Mouse (Mus musculus): ENCODE data around the gene Mon2. TPM values are rescaled to one million over a fixed set of nuclear protein-coding genes. Genes with fewer than 3 reads are reported as not detected.
"Not testable (repeated sequence)": the region's sequence is repeated elsewhere in the genome, so short reads cannot be mapped to it uniquely, and the experiment has no call there.

Mon2 gene
- polyA plus RNA-seq, 1 experiment from 2014 or later: 32.3 TPM

- H3K9me3 ChIP-seq (ENCODE audit: control insufficient read depth, low read length): no peaks in the 10 kb centered on the region
- no peak for ATAC-seq (ENCODE audit: insufficient number of reproducible peaks, insufficient read depth, low FRiP score, low read depth)
- no peak overlapping the region for H3K27ac ChIP-seq (replicated peaks in 1 of 2; ENCODE audit: control insufficient read depth in 1 of 2, insufficient read depth in 1 of 2, low read depth in 2 of 2, low read length in 2 of 2)
- 69% methylated on average over 9 of the region's 9 CpGs for WGBS
- H3K4me2 ChIP-seq (ENCODE audit: low read length): no peak overlapping the region
- H3K36me3 ChIP-seq (ENCODE audit: control insufficient read depth, insufficient read depth, low read length): peaks cover 21% of the 10 kb centered on the region
- H3K9ac ChIP-seq (ENCODE audit: low read length): no peak overlapping the region
- H3K4me1 ChIP-seq (ENCODE audit: control insufficient read depth in 2 of 2, insufficient read depth in 2 of 2, low read length in 2 of 2): no peaks in the 10 kb centered on the region
- H3K4me3 ChIP-seq (ENCODE audit: control insufficient read depth in 1 of 2, insufficient read depth in 1 of 2, low read depth in 1 of 2, low read length in 2 of 2): no peak overlapping the region
- no peaks in the 10 kb centered on the region for H3K27me3 ChIP-seq (ENCODE audit: control insufficient read depth, insufficient read depth, low read length)
Observed at GRCm38 (mm10) chr10:122976038-122976437, 100.3 kb downstream of the Mon2 start.

DNA sequence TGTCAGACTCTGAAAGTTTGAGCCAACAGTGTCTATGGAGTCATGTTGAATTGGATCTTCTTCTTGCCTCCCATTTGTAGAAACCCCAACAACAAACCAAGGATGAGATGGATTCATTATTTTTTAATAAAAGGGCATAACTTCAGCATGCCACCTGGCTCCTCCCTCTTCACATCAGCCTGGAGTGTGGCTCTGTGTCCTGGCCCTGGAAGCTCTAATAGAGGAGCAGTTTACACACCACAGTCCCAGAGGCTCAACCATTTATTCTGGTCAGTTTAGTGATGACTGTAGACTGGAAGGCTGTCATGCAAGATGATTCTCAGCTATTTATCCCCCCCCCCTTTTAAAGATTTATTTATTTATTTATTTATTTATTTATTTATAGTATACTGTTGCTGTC, 103.1 kb downstream of the Mon2 start:
- H3K27ac ChIP-seq (replicated peaks in 1 of 2; ENCODE audit: control insufficient read depth in 1 of 2, insufficient read depth in 1 of 2, low read depth in 2 of 2, low read length in 2 of 2): no peak overlapping the region
- ATAC-seq (ENCODE audit: insufficient number of reproducible peaks, insufficient read depth, low FRiP score, low read depth): no peak
- H3K27me3 ChIP-seq (ENCODE audit: control insufficient read depth, insufficient read depth, low read length): no peaks in the 10 kb centered on the region
- H3K36me3 ChIP-seq (ENCODE audit: control insufficient read depth, insufficient read depth, low read length): 0 out of 2 replicates have a peak, but pooled peaks cover 4% of the 10 kb centered on the region
- H3K4me1 ChIP-seq (ENCODE audit: control insufficient read depth in 2 of 2, insufficient read depth in 2 of 2, low read length in 2 of 2): no peaks in the 10 kb centered on the region
- H3K9ac ChIP-seq (ENCODE audit: low read length): no peak overlapping the region
- no peak overlapping the region for H3K4me3 ChIP-seq (ENCODE audit: control insufficient read depth in 1 of 2, insufficient read depth in 1 of 2, low read depth in 1 of 2, low read length in 2 of 2)
- no peaks in the 10 kb centered on the region for H3K9me3 ChIP-seq (ENCODE audit: control insufficient read depth, low read length)
- no peak overlapping the region for H3K4me2 ChIP-seq (ENCODE audit: low read length)

- no peak overlapping the region for H3K4me2 ChIP-seq (ENCODE audit: low read length)
- no peak overlapping the region for H3K9ac ChIP-seq (ENCODE audit: low read length)
- 77% methylated on average over 7 of the region's 7 CpGs for WGBS
- no peaks in the 10 kb centered on the region for H3K4me1 ChIP-seq (ENCODE audit: control insufficient read depth in 2 of 2, insufficient read depth in 2 of 2, low read length in 2 of 2)
- no peaks in the 10 kb centered on the region for H3K36me3 ChIP-seq (ENCODE audit: control insufficient read depth, insufficient read depth, low read length)
- ATAC-seq (ENCODE audit: insufficient number of reproducible peaks, insufficient read depth, low FRiP score, low read depth): no peak
- H3K9me3 ChIP-seq (ENCODE audit: control insufficient read depth, low read length): 0 out of 2 replicates have a peak, but pooled peaks cover 3% of the 10 kb centered on the region
- H3K4me3 ChIP-seq (ENCODE audit: control insufficient read depth in 1 of 2, insufficient read depth in 1 of 2, low read depth in 1 of 2, low read length in 2 of 2): no peak overlapping the region
- H3K27me3 ChIP-seq (ENCODE audit: control insufficient read depth, insufficient read depth, low read length): no peaks in the 10 kb centered on the region
- H3K27ac ChIP-seq (replicated peaks in 1 of 2; ENCODE audit: control insufficient read depth in 1 of 2, insufficient read depth in 1 of 2, low read depth in 2 of 2, low read length in 2 of 2): no peak overlapping the region
Observed at GRCm38 (mm10) chr10:122970188-122970587, 106.1 kb downstream of the Mon2 start.

- no peaks in the 10 kb centered on the region for H3K27me3 ChIP-seq (ENCODE audit: control insufficient read depth, insufficient read depth, low read length)
- H3K4me1 ChIP-seq (ENCODE audit: control insufficient read depth in 2 of 2, insufficient read depth in 2 of 2, low read length in 2 of 2): peaks cover under 1 to 12% of the 10 kb centered on the region in 2 experiments; a peak in 2 of 4 replicates
- no peaks in the 10 kb centered on the region for H3K36me3 ChIP-seq (ENCODE audit: control insufficient read depth, insufficient read depth, low read length)
- no peak overlapping the region for H3K9ac ChIP-seq (ENCODE audit: low read length)
- no peak for ATAC-seq (ENCODE audit: insufficient number of reproducible peaks, insufficient read depth, low FRiP score, low read depth)
- H3K4me2 ChIP-seq (ENCODE audit: low read length): no peak overlapping the region
- H3K9me3 ChIP-seq (ENCODE audit: control insufficient read depth, low read length): 0 out of 2 replicates have a peak, but pooled peaks cover 3% of the 10 kb centered on the region
- 58% methylated on average over 7 of the region's 7 CpGs for WGBS
- H3K27ac ChIP-seq (replicated peaks in 1 of 2; ENCODE audit: control insufficient read depth in 1 of 2, insufficient read depth in 1 of 2, low read depth in 2 of 2, low read length in 2 of 2): no peak overlapping the region
- H3K4me3 ChIP-seq (ENCODE audit: control insufficient read depth in 1 of 2, insufficient read depth in 1 of 2, low read depth in 1 of 2, low read length in 2 of 2): no peak overlapping the region
Observed at GRCm38 (mm10) chr10:122966421-122966820, 109.9 kb downstream of the Mon2 start.

DNA sequence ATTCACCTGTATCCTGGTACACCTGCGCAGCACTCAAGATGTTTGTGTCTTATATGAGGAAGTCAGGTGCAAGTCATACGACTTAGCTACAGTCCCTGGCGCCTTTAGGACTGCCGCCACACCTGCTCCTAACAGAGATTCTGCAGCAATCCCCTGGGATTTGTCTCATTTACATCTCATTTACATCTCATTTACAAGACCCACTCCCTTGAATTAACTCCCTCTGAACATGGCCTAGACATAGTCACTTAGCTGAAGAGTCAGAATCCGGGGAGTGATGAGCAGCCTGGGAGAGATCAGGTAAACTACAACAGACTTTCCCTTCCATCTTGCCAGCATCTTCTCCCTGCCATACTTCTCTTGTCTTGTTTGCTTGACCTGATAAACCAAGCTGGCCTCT, 110.7 kb downstream of the Mon2 start:
- not testable (repeated sequence) for H3K9me3 ChIP-seq (ENCODE audit: control insufficient read depth, low read length); H3K4me2 ChIP-seq (ENCODE audit: low read length); H3K27me3 ChIP-seq (ENCODE audit: control insufficient read depth, insufficient read depth, low read length); ATAC-seq (ENCODE audit: insufficient number of reproducible peaks, insufficient read depth, low FRiP score, low read depth); H3K9ac ChIP-seq (ENCODE audit: low read length); H3K27ac ChIP-seq (replicated peaks in 1 of 2; ENCODE audit: control insufficient read depth in 1 of 2, insufficient read depth in 1 of 2, low read depth in 2 of 2, low read length in 2 of 2); H3K36me3 ChIP-seq (ENCODE audit: control insufficient read depth, insufficient read depth, low read length); H3K4me3 ChIP-seq (ENCODE audit: control insufficient read depth in 1 of 2, insufficient read depth in 1 of 2, low read depth in 1 of 2, low read length in 2 of 2)
- WGBS: 87% methylated on average over 4 of the region's 5 CpGs
- H3K4me1 ChIP-seq (ENCODE audit: control insufficient read depth in 2 of 2, insufficient read depth in 2 of 2, low read length in 2 of 2): peaks cover 6 to 18% of the 10 kb centered on the region in 2 experiments; a peak in 3 of 4 replicates

DNA sequence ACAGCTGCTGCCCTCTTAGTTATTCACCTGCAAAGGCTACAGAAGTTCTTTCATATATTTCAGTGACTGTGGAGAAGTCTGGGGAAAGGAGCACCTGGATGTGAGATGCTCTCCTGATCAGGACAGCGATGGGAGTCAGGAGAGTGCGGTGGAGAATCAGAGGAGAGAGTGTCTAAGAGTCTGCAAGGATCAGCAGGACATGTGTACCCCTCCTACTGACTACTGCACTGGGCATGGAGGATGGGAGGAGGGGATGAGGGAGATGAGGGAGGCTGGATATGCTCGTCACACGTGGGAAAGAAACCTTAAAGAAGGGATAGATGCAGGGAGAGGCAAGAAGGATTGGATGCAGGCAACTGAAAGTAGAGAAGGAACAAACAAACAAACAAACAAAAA, 112.1 kb downstream of the Mon2 start:
- Histone ChIP-seq H3K36me3 (ENCODE audit: control insufficient read depth, insufficient read depth, low read length) (no peaks in the 10 kb centered on the region), H3K4me2 (ENCODE audit: low read length) (peak overlapping the region; percentile 73), H3K4me1 (ENCODE audit: control insufficient read depth in 2 of 2, insufficient read depth in 2 of 2, low read length in 2 of 2) (peaks cover 6 to 18% of the 10 kb centered on the region in 2 experiments; a peak in 3 of 4 replicates), H3K27ac (replicated peaks in 1 of 2; ENCODE audit: control insufficient read depth in 1 of 2, insufficient read depth in 1 of 2, low read depth in 2 of 2, low read length in 2 of 2) (no peak overlapping the region), H3K9ac (ENCODE audit: low read length) (no peak overlapping the region), H3K9me3 (ENCODE audit: control insufficient read depth, low read length) (peaks cover 5% of the 10 kb centered on the region; the same call in 1 of the 2 replicates), H3K27me3 (ENCODE audit: control insufficient read depth, insufficient read depth, low read length) (no peaks in the 10 kb centered on the region), H3K4me3 (ENCODE audit: control insufficient read depth in 1 of 2, insufficient read depth in 1 of 2, low read depth in 1 of 2, low read length in 2 of 2) (peak overlapping the region in 1 of 2 experiments; percentile 30; a peak in 1 of 4 replicates)
- ATAC-seq (ENCODE audit: insufficient number of reproducible peaks, insufficient read depth, low FRiP score, low read depth): no peak
- WGBS: 36% methylated on average over 4 of the region's 4 CpGs

GRCm38 (mm10) chr10:122963463-122964240, 112.7 kb downstream of the Mon2 start:
- no peaks in the 10 kb centered on the region for H3K27me3 ChIP-seq (ENCODE audit: control insufficient read depth, insufficient read depth, low read length)
- peak overlapping the region; percentile 27 to 30 for H3K4me3 ChIP-seq (ENCODE audit: control insufficient read depth in 1 of 2, insufficient read depth in 1 of 2, low read depth in 1 of 2, low read length in 2 of 2)
- ATAC-seq (ENCODE audit: insufficient number of reproducible peaks, insufficient read depth, low FRiP score, low read depth): no peak
- H3K36me3 ChIP-seq (ENCODE audit: control insufficient read depth, insufficient read depth, low read length): no peaks in the 10 kb centered on the region
- peak overlapping the region; percentile 73 for H3K4me2 ChIP-seq (ENCODE audit: low read length)
- peaks cover 5% of the 10 kb centered on the region; the same call in 1 of the 2 replicates for H3K9me3 ChIP-seq (ENCODE audit: control insufficient read depth, low read length)
- no peak overlapping the region for H3K27ac ChIP-seq (replicated peaks in 1 of 2; ENCODE audit: control insufficient read depth in 1 of 2, insufficient read depth in 1 of 2, low read depth in 2 of 2, low read length in 2 of 2)
- peak overlapping the region; percentile 64 for H3K9ac ChIP-seq (ENCODE audit: low read length)
- H3K4me1 ChIP-seq (ENCODE audit: control insufficient read depth in 2 of 2, insufficient read depth in 2 of 2, low read length in 2 of 2): peaks cover 6 to 18% of the 10 kb centered on the region in 2 experiments; a peak in 3 of 4 replicates
- 6% methylated on average over 21 of the region's 21 CpGs for WGBS

Measured in heart, embryonic 14.5 days (tissue).